In the genomic region with DNA sequence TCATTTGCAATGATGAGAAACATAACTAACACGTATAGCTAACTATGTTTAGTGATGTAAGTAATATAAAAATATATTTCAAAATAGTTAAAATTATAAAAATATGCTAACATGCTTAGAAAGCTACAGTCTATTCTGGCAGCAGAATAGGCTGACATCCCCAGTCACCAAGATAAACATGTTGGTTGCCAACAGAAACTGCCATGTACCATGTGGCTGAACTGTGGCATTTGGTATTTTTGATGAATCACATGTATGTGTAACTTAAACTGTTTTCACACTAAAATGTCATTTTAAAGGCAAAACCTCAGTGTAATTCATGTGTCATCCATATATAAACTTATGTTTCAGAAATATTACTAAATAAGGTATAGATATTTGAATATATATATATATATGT, we compare ENCODE assay signal across 40 mouse cellular contexts. TPM values are rescaled to one million over a fixed set of nuclear protein-coding genes. Genes with fewer than 3 reads are reported as not detected.
"Had no signal": no experiment of that assay in that cellular context is flagged by ENCODE, and none has a peak within 500 bp of the region (broad histone marks: within the 10 kb centered on the region; RNA-seq: fewer than 3 reads in every experiment).

No protein-coding gene starts in this region.

- H3K4me1 ChIP-seq: heart, embryonic 13.5 days; heart, embryonic 15.5 days; hindbrain, embryonic 13.5 days; hindbrain, embryonic 15.5 days; limb, embryonic 10.5 days; limb, embryonic 12.5 days; liver, embryonic 13.5 days; liver, embryonic 15.5 days had no signal

- H3K4me3 ChIP-seq: heart, adult 2 months; heart, embryonic 13.5 days; heart, embryonic 15.5 days; hindbrain, embryonic 13.5 days; hindbrain, embryonic 15.5 days; layer of hippocampus, adult 2 months; left cerebral cortex, adult 2 months; limb, embryonic 10.5 days; limb, embryonic 12.5 days; liver, embryonic 13.5 days; liver, embryonic 15.5 days had no signal

- H3K9ac ChIP-seq: heart, embryonic 13.5 days; heart, embryonic 15.5 days; hindbrain, embryonic 13.5 days; hindbrain, embryonic 15.5 days; limb, embryonic 12.5 days; liver, embryonic 13.5 days; liver, embryonic 15.5 days; liver, postnatal 0 days had no signal

- H3K36me3 ChIP-seq: heart, embryonic 13.5 days; heart, embryonic 15.5 days; hindbrain, embryonic 13.5 days; hindbrain, embryonic 15.5 days; limb, embryonic 10.5 days; limb, embryonic 12.5 days; liver, embryonic 13.5 days; liver, embryonic 15.5 days had no signal

- DNase-seq: gastrocnemius, postnatal 14 days; gastrocnemius, postnatal 36 days; heart, adult 11 months; heart, adult 2 months; heart, postnatal 14 days; heart, postnatal 36 days; kidney, adult 11 months; kidney, adult 2 months; kidney, adult 9 months; kidney, postnatal 10 days; kidney, postnatal 25 days; kidney, postnatal 4 days; liver; liver, embryonic 13.5 days; liver, postnatal 0 days had no signal

- H3K9me3 ChIP-seq: heart, embryonic 13.5 days; heart, embryonic 15.5 days; hindbrain, embryonic 13.5 days; hindbrain, embryonic 15.5 days; limb, embryonic 10.5 days; limb, embryonic 12.5 days; liver, embryonic 13.5 days; liver, embryonic 15.5 days had no signal

- H3K4me2 ChIP-seq: heart, embryonic 11.5 days; heart, embryonic 13.5 days; heart, embryonic 15.5 days; hindbrain, embryonic 13.5 days; hindbrain, embryonic 15.5 days; limb, embryonic 12.5 days; liver, embryonic 11.5 days; liver, embryonic 13.5 days; liver, embryonic 15.5 days had no signal

- H3K27ac ChIP-seq: heart, adult 2 months; heart, embryonic 13.5 days; heart, embryonic 15.5 days; hindbrain, embryonic 13.5 days; hindbrain, embryonic 15.5 days; hindbrain, postnatal 0 days; layer of hippocampus, adult 2 months; left cerebral cortex, adult 2 months; limb, embryonic 10.5 days; limb, embryonic 12.5 days; liver, embryonic 13.5 days; liver, embryonic 15.5 days had no signal

- H3K27me3 ChIP-seq: heart, embryonic 13.5 days; heart, embryonic 15.5 days; hindbrain, embryonic 13.5 days; hindbrain, embryonic 15.5 days; limb, embryonic 12.5 days; liver, embryonic 13.5 days; liver, embryonic 15.5 days had no signal

- ATAC-seq: hindbrain, postnatal 0 days; intestine, embryonic 16.5 days; liver, postnatal 0 days had no signal

RNA-seq across cellular contexts. Expression of a gene that starts 15.8 kb away (rescaled TPM):
- total RNA-seq: gastrocnemius, adult 8-10 months; gastrocnemius, postnatal 14 days; gastrocnemius, postnatal 36 days; heart, adult 2 months; heart, postnatal 14 days; heart, postnatal 36 days; hematopoietic stem cell, adult 5-6 weeks; hindbrain, postnatal 0 days; layer of hippocampus, adult 2 months; layer of hippocampus, postnatal 10 days; layer of hippocampus, postnatal 25 days; left cerebral cortex, adult 2 months; left cerebral cortex, postnatal 14 days; left cerebral cortex, postnatal 36 days had no signal
- polyA plus RNA-seq: gonadal fat pad, adult 2 months; heart, adult 2 months; heart, embryonic 11.5 days; heart, embryonic 13.5 days; heart, embryonic 15.5 days; heart, postnatal 0 days; hindbrain, embryonic 11.5 days; hindbrain, embryonic 13.5 days; hindbrain, embryonic 15.5 days; hindbrain, postnatal 0 days; intestine, embryonic 14.5 days; intestine, embryonic 16.5 days; kidney, adult 2 months; kidney, embryonic 16.5 days; limb, embryonic 10.5 days; limb, embryonic 12.5 days; limb, embryonic 14.5 days; liver, embryonic 11.5 days; liver, embryonic 13.5 days; liver, embryonic 15.5 days; liver, postnatal 0 days had no signal

RNA-seq across cellular contexts. Expression of a gene that starts 24.3 kb away (rescaled TPM):
- total RNA-seq: gastrocnemius, adult 8-10 months; gastrocnemius, postnatal 14 days; gastrocnemius, postnatal 36 days; heart, adult 2 months; heart, postnatal 14 days; heart, postnatal 36 days; hematopoietic stem cell, adult 5-6 weeks; hindbrain, postnatal 0 days; layer of hippocampus, adult 2 months; layer of hippocampus, postnatal 10 days; layer of hippocampus, postnatal 25 days; left cerebral cortex, adult 2 months; left cerebral cortex, postnatal 14 days; left cerebral cortex, postnatal 36 days had no signal
- polyA plus RNA-seq: gonadal fat pad, adult 2 months; heart, adult 2 months; heart, embryonic 11.5 days; heart, embryonic 13.5 days; heart, embryonic 15.5 days; heart, postnatal 0 days; hindbrain, embryonic 11.5 days; hindbrain, embryonic 13.5 days; hindbrain, embryonic 15.5 days; hindbrain, postnatal 0 days; intestine, embryonic 14.5 days; intestine, embryonic 16.5 days; kidney, adult 2 months; kidney, embryonic 16.5 days; limb, embryonic 10.5 days; limb, embryonic 12.5 days; liver, embryonic 11.5 days; liver, embryonic 13.5 days; liver, embryonic 15.5 days; liver, postnatal 0 days had no signal

RNA-seq across cellular contexts. Expression of a gene that starts 32.8 kb away (rescaled TPM):
- total RNA-seq: gastrocnemius, adult 8-10 months; gastrocnemius, postnatal 14 days; gastrocnemius, postnatal 36 days; heart, adult 2 months; heart, postnatal 14 days; heart, postnatal 36 days; hematopoietic stem cell, adult 5-6 weeks; hindbrain, postnatal 0 days; layer of hippocampus, adult 2 months; layer of hippocampus, postnatal 10 days; layer of hippocampus, postnatal 25 days; left cerebral cortex, adult 2 months; left cerebral cortex, postnatal 14 days; left cerebral cortex, postnatal 36 days had no signal
- polyA plus RNA-seq: gonadal fat pad, adult 2 months; heart, adult 2 months; heart, embryonic 11.5 days; heart, embryonic 13.5 days; heart, embryonic 15.5 days; heart, postnatal 0 days; hindbrain, embryonic 11.5 days; hindbrain, embryonic 13.5 days; hindbrain, embryonic 15.5 days; hindbrain, postnatal 0 days; intestine, embryonic 14.5 days; intestine, embryonic 16.5 days; kidney, adult 2 months; kidney, embryonic 16.5 days; limb, embryonic 10.5 days; limb, embryonic 12.5 days; liver, embryonic 11.5 days; liver, embryonic 13.5 days; liver, embryonic 15.5 days; liver, postnatal 0 days had no signal

RNA-seq across cellular contexts. Expression of a gene that starts 41.3 kb away (rescaled TPM):
- total RNA-seq: gastrocnemius, adult 8-10 months; gastrocnemius, postnatal 14 days; gastrocnemius, postnatal 36 days; heart, adult 2 months; heart, postnatal 14 days; heart, postnatal 36 days; hematopoietic stem cell, adult 5-6 weeks; hindbrain, postnatal 0 days; layer of hippocampus, adult 2 months; layer of hippocampus, postnatal 10 days; layer of hippocampus, postnatal 25 days; left cerebral cortex, adult 2 months; left cerebral cortex, postnatal 14 days; left cerebral cortex, postnatal 36 days had no signal
- polyA plus RNA-seq: gonadal fat pad, adult 2 months; heart, adult 2 months; heart, embryonic 11.5 days; heart, embryonic 13.5 days; heart, embryonic 15.5 days; heart, postnatal 0 days; hindbrain, embryonic 11.5 days; hindbrain, embryonic 13.5 days; hindbrain, embryonic 15.5 days; hindbrain, postnatal 0 days; intestine, embryonic 14.5 days; intestine, embryonic 16.5 days; kidney, adult 2 months; kidney, embryonic 16.5 days; limb, embryonic 10.5 days; limb, embryonic 12.5 days; limb, embryonic 14.5 days; liver, embryonic 11.5 days; liver, embryonic 13.5 days; liver, embryonic 15.5 days; liver, postnatal 0 days had no signal

RNA-seq across cellular contexts. Expression of a gene that starts 49.8 kb away (rescaled TPM):
- total RNA-seq: gastrocnemius, adult 8-10 months; gastrocnemius, postnatal 14 days; gastrocnemius, postnatal 36 days; heart, adult 2 months; heart, postnatal 14 days; heart, postnatal 36 days; hematopoietic stem cell, adult 5-6 weeks; hindbrain, postnatal 0 days; layer of hippocampus, adult 2 months; layer of hippocampus, postnatal 10 days; layer of hippocampus, postnatal 25 days; left cerebral cortex, adult 2 months; left cerebral cortex, postnatal 14 days; left cerebral cortex, postnatal 36 days had no signal
- polyA plus RNA-seq: gonadal fat pad, adult 2 months; heart, adult 2 months; heart, embryonic 11.5 days; heart, embryonic 13.5 days; heart, embryonic 15.5 days; heart, postnatal 0 days; hindbrain, embryonic 11.5 days; hindbrain, embryonic 13.5 days; hindbrain, embryonic 15.5 days; hindbrain, postnatal 0 days; intestine, embryonic 14.5 days; intestine, embryonic 16.5 days; kidney, adult 2 months; kidney, embryonic 16.5 days; limb, embryonic 10.5 days; limb, embryonic 12.5 days; limb, embryonic 14.5 days; liver, embryonic 11.5 days; liver, embryonic 13.5 days; liver, embryonic 15.5 days; liver, postnatal 0 days had no signal
